Mouse (Mus musculus): Measurements from ENCODE around the gene Fuk. TPM values are rescaled to one million over a fixed set of nuclear protein-coding genes. Genes with fewer than 3 reads are reported as not detected.
"Not testable (repeated sequence)": the region's sequence is repeated elsewhere in the genome, so short reads cannot be mapped to it uniquely, and the experiment has no call there.

The Fuk gene
- 1 to 10 TPM; 4.1 to 5.0 TPM for total RNA-seq (2021)
- long read RNA-seq, experiment 1, transcript Fuk-201 (24 exons, 3,838 nt): major isoform, 10 of 15 reads
- long read RNA-seq, experiment 1, partial matches to known transcripts: 4 of 15 reads
- long read RNA-seq, experiment 1, other reads (novel, unspliced or antisense): 1 of 15 reads
- long read RNA-seq, experiment 2, transcript Fuk-201 (24 exons, 3,838 nt): major isoform, 5 of 9 reads
- long read RNA-seq, experiment 2, partial matches to known transcripts: 2 of 9 reads
- long read RNA-seq, experiment 2, other reads (novel, unspliced or antisense): 2 of 9 reads

GRCm38 (mm10) chr8:110901839-110902578 is at the start of gene Fuk:
Fuk (minus strand) TSS chr8:110902488.
- DNase-seq: peak; percentile 80

- DNase-seq: no peak
Measured at GRCm38 (mm10) chr8:110950065-110950484, 47.8 kb upstream of the Fuk start.

- no peak for DNase-seq
Measured at GRCm38 (mm10) chr8:110945716-110946115, 43.4 kb upstream of the Fuk start.

GRCm38 (mm10) chr8:110944276-110944876 is 42.1 kb upstream of the Fuk start:
- no peak for DNase-seq

- peak; percentile 80 for DNase-seq
Measured at GRCm38 (mm10) chr8:110941453-110941948, 39.2 kb upstream of the Fuk start.

GRCm38 (mm10) chr8:110940682-110941452 is 38.6 kb upstream of the Fuk start:
- no peak for DNase-seq

- DNase-seq: no peak
Measured at GRCm38 (mm10) chr8:110938882-110939589, 36.7 kb upstream of the Fuk start.

GRCm38 (mm10) chr8:110936217-110936616 is 33.9 kb upstream of the Fuk start:
- no peak for DNase-seq

- DNase-seq: no peak
Measured at GRCm38 (mm10) chr8:110933272-110933671, 31.0 kb upstream of the Fuk start.

GRCm38 (mm10) chr8:110932444-110932843 is 30.2 kb upstream of the Fuk start:
- DNase-seq: no peak

GRCm38 (mm10) chr8:110931176-110931939 is 29.1 kb upstream of the Fuk start:
- DNase-seq: peak; percentile 80

- DNase-seq: not testable (repeated sequence)
Measured at GRCm38 (mm10) chr8:110929672-110930071, 27.4 kb upstream of the Fuk start.

GRCm38 (mm10) chr8:110929066-110929465 is 26.8 kb upstream of the Fuk start:
- DNase-seq: no peak

GRCm38 (mm10) chr8:110928435-110928834 is 26.1 kb upstream of the Fuk start:
- DNase-seq: no peak

- no peak for DNase-seq
Measured at GRCm38 (mm10) chr8:110926690-110927089, 24.4 kb upstream of the Fuk start.

- no peak for DNase-seq
Measured at GRCm38 (mm10) chr8:110925691-110926140, 23.4 kb upstream of the Fuk start.

GRCm38 (mm10) chr8:110921492-110922230 is 19.4 kb upstream of the Fuk start:
- no peak for DNase-seq

GRCm38 (mm10) chr8:110920773-110921277 is 18.5 kb upstream of the Fuk start:
- no peak for DNase-seq

GRCm38 (mm10) chr8:110920032-110920772 is 17.9 kb upstream of the Fuk start:
- no peak for DNase-seq

Data from gastrocnemius, postnatal 10 days (tissue).